Mouse (Mus musculus): ENCODE measurements around the gene Myl10. TPM values are rescaled to one million over a fixed set of nuclear protein-coding genes. Genes with fewer than 3 reads are reported as not detected.

The Myl10 gene
- not detected in 2 replicates for polyA plus RNA-seq (2015; fragmentation: Nextera tagmentation; extraction: Ambion mirVana)

GRCm38 (mm10) chr5:136692784-136693183 is at the start of gene Myl10:
Gene Myl10, plus strand, starts transcription at chr5:136693146.

Other genes starting within 250 kb of the Myl10 start
- gene Cux1, start 125.7 kb upstream of the Myl10 start, polyA plus RNA-seq (2015; fragmentation: Nextera tagmentation; extraction: Ambion mirVana): 76.1 and 80.7 TPM in 2 replicates
- gene Col26a1, start 190.1 kb downstream of the Myl10 start, polyA plus RNA-seq (2015; fragmentation: Nextera tagmentation; extraction: Ambion mirVana): 35.9 and 37.5 TPM in 2 replicates
- 110 and 131 TPM in 2 replicates for gene Ift22, start 215.0 kb downstream of the Myl10 start, polyA plus RNA-seq (2015; fragmentation: Nextera tagmentation; extraction: Ambion mirVana)